Mouse (Mus musculus): Measurements from ENCODE around the gene Nipa1. TPM values are rescaled to one million over a fixed set of nuclear protein-coding genes. Genes with fewer than 3 reads are reported as not detected.
A peak's percentile ranks its signal among the peaks of the same experiment; 100 is the strongest.
"Not testable (repeated sequence)": the region's sequence is repeated elsewhere in the genome, so short reads cannot be mapped to it uniquely, and the experiment has no call there.

The Nipa1 gene
- 1 to 10 TPM; 3.4 to 3.8 TPM for total RNA-seq (2021)
- long read RNA-seq, experiment 1, transcript Nipa1-201 (5 exons, 3,183 nt) = major isoform, 12 of 12 reads
- long read RNA-seq, experiment 1, partial matches to known transcripts = 0 of 12 reads
- long read RNA-seq, experiment 1, other reads (novel, unspliced or antisense) = 0 of 12 reads
- long read RNA-seq, experiment 2, transcript Nipa1-201 (5 exons, 3,183 nt) = major isoform, 10 of 11 reads
- long read RNA-seq, experiment 2, partial matches to known transcripts = 0 of 11 reads
- long read RNA-seq, experiment 2, other reads (novel, unspliced or antisense) = 1 of 11 reads

GRCm38 (mm10) chr7:56019930-56020253, at the start of gene Nipa1:
Nipa1 (minus strand) TSS chr7:56019954.
- DNase-seq = no peak

DNA sequence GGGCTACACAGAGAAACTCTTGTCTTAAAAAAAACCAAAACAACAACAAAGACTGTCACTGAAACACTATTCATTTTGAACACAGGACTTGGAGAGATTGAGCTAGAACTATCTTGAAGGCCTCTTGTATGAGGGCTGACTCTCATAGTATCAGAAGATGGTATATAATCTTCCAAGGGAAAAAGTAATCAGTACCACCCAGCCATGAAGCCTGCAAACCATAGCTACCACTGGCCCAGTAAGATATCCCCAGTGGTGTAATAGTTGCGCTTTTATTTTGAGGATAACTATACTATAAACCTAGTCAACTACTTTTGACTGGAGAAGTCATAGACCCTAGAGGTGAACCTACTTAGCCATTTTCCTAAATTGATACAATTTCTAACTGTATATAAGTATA, 46.9 kb upstream of the Nipa1 start:
- DNase-seq = no peak

GRCm38 (mm10) chr7:56066136-56066535, 46.4 kb upstream of the Nipa1 start:
- no peak for DNase-seq

GRCm38 (mm10) chr7:56064876-56065275, 45.1 kb upstream of the Nipa1 start:
- DNase-seq = no peak

GRCm38 (mm10) chr7:56055338-56055737, 35.6 kb upstream of the Nipa1 start:
- no peak for DNase-seq

- DNase-seq = no peak
Observed at GRCm38 (mm10) chr7:56052996-56053395, 33.2 kb upstream of the Nipa1 start.

DNA sequence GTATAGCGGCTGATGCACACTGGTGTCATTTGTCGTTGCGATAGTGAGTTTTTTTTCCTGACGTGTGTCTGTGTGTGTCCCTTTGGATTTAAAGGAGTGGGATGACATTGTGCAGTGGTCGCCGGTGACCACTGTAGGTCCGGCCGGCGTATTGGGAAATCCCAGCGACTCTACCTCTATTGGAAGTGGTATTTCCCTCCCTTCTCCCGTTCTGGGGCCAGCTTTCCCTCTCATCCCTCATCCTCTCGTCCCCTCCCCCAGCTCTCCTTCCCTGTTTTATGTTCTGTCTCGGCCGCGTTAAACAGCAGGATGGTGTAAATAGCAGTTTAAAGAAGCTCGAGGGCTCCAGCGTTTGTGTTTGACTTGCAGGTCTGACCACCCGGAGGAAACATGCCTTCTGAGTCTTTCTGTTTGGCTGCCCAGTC, 30.7 kb upstream of the Nipa1 start:
- DNase-seq = peak; percentile 7

DNA sequence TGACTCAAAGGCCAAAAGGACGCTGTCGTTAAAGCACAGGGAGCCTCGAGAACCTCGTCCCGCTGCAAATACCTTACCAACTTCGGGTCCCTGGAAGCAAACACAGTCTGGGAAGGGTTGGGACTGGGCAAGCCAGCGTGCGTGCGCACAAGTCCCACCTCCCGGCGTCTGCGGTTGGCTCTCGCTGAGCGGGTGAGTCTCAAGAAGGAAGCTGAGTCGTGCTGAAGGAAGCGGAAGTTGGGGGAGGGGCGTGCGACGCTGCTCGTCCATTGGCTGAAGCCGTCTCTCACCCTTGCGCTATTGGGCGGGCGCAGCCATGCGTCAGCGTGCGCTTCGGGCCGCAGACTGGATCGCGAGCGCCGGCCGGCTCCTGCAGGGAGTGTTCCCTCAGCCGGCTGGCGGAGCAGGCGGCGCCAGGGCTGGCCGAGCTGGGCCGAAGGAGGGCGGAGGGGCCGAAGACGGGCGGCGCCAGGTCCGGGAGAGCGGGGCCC, 30.1 kb upstream of the Nipa1 start, which contains the start of gene Herc2:
Herc2 (plus strand) TSS at position 366 of the 491 bp plus-strand sequence.
- peak; percentile 99 for DNase-seq

GRCm38 (mm10) chr7:56047178-56047577, 27.4 kb upstream of the Nipa1 start:
- no peak for DNase-seq

GRCm38 (mm10) chr7:56044267-56044629, 24.5 kb upstream of the Nipa1 start:
- no peak for DNase-seq

DNA sequence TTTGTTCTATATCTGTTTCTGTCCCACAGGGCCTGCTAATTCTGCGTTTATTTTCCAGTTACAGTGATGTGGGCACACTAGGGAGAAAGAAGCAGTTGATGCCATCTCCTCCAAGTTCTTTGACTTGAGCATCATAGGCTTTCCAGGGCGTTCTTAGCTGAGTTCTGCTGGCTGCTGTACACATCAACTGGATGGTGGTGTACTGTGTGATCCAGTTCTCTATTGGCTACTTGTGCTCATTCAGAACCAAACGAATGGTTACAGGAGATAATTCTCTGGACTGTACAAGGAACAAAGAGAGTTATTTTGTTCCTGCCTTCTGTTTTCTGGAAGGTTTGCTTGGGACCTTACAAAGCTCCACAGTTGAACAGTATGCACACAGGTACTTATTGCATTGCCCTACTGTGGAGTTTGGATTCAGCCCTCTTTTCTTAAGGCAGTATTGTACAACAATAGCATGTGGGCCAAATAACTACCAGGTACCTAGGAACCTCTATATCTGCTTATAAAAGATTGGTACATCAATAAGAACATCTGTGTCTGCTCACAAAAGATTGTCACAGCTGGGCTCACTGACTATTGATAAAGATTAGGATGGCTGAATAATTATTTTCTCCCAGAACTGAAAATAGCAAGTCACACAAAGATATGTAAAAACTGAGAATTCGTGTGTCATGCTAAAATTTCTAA, 24.0 kb upstream of the Nipa1 start:
- DNase-seq = no peak

- DNase-seq = peak; percentile 82
Observed at GRCm38 (mm10) chr7:56042353-56042752, 22.6 kb upstream of the Nipa1 start.

DNA sequence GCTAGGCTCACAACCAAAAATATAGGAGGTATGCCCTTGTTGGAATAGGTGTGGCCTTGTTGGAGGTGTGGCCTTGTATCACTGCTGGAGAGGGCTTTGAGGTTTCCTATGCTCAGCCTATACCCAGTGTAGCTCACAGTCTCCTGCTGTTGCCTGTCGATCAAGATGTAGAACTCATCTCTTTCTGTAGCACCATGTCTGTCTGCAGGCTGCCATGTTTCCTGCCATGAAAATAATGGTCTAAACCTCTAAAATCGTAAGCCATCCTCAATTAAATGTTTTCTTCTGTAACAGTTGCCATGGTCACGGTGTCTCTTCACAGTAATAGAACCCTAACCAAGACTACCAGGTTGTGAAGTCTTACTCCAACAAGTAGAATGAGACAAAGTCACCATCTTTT, 3.8 kb upstream of the Nipa1 start:
- no peak for DNase-seq

- peak; percentile 73 for DNase-seq
Observed at GRCm38 (mm10) chr7:56018972-56019929, 503 bp downstream of the Nipa1 start.

DNA sequence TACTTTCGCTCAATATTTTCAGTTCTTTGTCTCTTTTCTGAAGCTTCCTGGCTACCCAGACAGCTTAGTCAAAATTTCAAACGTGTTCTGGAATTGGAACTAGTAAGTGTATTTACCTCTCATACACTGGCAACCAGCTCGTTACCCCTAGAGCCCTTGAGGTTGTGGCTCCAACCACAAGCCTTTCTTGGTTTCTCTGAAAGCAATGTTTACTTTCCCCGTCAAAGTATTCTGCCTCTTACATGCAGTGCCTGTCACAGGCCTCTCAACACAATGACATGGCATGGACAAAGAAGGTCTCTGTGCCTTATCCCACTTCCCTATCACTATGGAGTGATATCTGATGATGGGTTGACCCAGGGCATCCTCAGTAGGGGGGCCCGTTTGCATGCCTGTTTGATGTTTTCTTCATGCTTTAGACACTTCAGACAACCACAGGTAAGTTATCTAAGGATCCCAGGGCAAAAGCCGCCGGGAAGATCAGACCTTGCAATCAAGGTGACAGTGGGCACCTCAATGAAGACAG, 1.2 kb downstream of the Nipa1 start:
- DNase-seq = no peak

GRCm38 (mm10) chr7:56017761-56018160, 2.0 kb downstream of the Nipa1 start:
- no peak for DNase-seq

GRCm38 (mm10) chr7:56015837-56016236, 3.9 kb downstream of the Nipa1 start:
- no peak for DNase-seq

GRCm38 (mm10) chr7:56015172-56015571, 4.6 kb downstream of the Nipa1 start:
- no peak for DNase-seq

DNA sequence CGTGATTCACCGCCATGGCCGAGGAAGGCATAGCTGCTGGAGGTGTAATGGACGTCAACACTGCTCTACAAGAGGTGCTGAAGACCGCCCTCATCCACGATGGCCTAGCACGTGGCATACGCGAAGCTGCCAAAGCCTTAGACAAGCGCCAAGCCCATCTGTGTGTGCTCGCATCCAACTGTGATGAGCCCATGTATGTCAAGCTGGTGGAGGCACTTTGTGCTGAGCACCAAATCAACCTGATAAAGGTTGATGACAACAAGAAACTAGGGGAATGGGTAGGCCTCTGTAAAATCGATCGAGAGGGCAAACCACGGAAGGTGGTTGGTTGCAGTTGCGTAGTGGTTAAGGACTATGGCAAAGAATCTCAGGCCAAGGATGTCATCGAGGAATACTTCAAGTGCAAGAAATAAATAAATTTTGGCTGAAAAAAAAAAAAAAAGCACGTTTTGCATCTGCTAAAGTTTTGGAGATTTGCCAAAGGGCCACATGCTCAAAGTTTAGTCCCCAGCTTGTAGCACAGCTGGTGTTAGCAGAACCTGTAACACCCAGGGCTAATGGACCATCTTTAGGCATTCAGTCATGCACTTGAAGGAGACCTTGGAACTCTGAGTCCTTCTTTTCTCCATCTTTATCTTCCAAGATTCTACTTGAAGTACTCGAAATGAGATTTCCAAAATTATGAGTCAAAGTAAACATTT, 5.6 kb downstream of the Nipa1 start:
- not testable (repeated sequence) for DNase-seq

GRCm38 (mm10) chr7:56013261-56014001, 6.3 kb downstream of the Nipa1 start:
- DNase-seq = no peak

DNA sequence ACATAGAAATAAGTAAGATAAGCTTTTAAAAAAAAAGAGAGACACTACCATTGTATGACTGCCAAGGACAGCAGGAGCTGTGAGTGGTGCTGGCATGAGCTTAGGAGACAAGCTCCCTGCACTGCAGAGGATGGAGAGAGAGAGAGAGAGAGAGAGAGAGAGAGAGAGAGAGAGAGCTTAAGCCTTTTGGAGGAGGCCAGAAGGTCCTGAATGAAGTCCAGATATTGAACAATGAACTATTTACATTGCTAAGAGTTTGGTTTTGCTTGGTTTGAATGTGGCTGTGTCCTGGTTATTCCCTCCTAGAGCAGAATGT, 8.8 kb downstream of the Nipa1 start:
- no peak for DNase-seq

Measured in gastrocnemius, postnatal 10 days (tissue).